Mouse (Mus musculus) midbrain, embryonic 11.5 days (tissue): ENCODE measurements around the gene Gm8439. TPM values are rescaled to one million over a fixed set of nuclear protein-coding genes. Genes with fewer than 3 reads are reported as not detected.

Experiments
- ATAC-seq: fragments of 200-750 bp; cut with Nextera tagmentation; 2 replicates; pipeline ENCODE4 v1.8.0; 2017; ENCODE audit warnings: moderate TSS enrichment, moderate library complexity; ENCODE audit not compliant: low FRiP score
- DNase-seq: peaks from one replicate; pipeline ENCODE4 v3.0.0; 2015; ENCODE audit warnings: low spot score; ENCODE audit errors: missing footprints
- H3K27ac ChIP-seq: fragments of 300-500 bp; sonication (generic); 2 replicates; pipeline ENCODE4 v1.5.1; 2014; ENCODE audit warnings: low read depth, low read length
- H3K27me3 ChIP-seq: fragments of 300-500 bp; sonication (generic); 2 replicates; pipeline ENCODE4 v1.6.1; 2014; ENCODE audit warnings: mild to moderate bottlenecking, low read length, moderate library complexity, mixed read lengths; ENCODE audit not compliant: control insufficient read depth, insufficient read depth
- H3K36me3 ChIP-seq: fragments of 300-500 bp; sonication (generic); 2 replicates; pipeline ENCODE4 v1.6.1; 2014; ENCODE audit warnings: mild to moderate bottlenecking, low read length, moderate library complexity, mixed read lengths; ENCODE audit not compliant: control insufficient read depth, insufficient read depth
- H3K4me1 ChIP-seq: fragments of 300-500 bp; sonication (generic); 2 replicates; pipeline ENCODE4 v1.6.1; 2014; ENCODE audit warnings: low read length; ENCODE audit not compliant: control insufficient read depth, insufficient read depth
- H3K4me2 ChIP-seq: fragments of 300-500 bp; sonication (generic); 2 replicates; pipeline ENCODE4 v1.6.1; 2014; ENCODE audit warnings: mild to moderate bottlenecking, moderate library complexity
- H3K4me3 ChIP-seq: fragments of 300-500 bp; sonication (generic); 2 replicates; pipeline ENCODE4 v1.5.1; 2014; ENCODE audit warnings: low read depth, low read length
- H3K9ac ChIP-seq: fragments of 300-500 bp; sonication (generic); 2 replicates; pipeline ENCODE4 v1.6.1; 2014; ENCODE audit warnings: low read length
- H3K9me3 ChIP-seq: fragments of 300-500 bp; sonication (generic); 2 replicates; pipeline ENCODE4 v1.6.1; 2016; ENCODE audit warnings: low read length; ENCODE audit not compliant: control insufficient read depth
- WGBS: fragments of 180-500 bp; shearing (Covaris S2); extraction: QIAGEN DNeasy Blood & Tissue Kit; methylation state at CpG from one replicate; pipeline ENCODE4 v1.1.7; 2014; 5-methylcytosine and 5-hydroxymethylcytosine counted together
- polyA plus RNA-seq: library from polyadenylated mRNA; unstranded; fragments of >200 nt; fragmentation: Nextera tagmentation; extraction: Ambion mirVana; gene quantifications from 2 replicates; pipeline ENCODE4 v1.2.1, GENCODE M21; 2014

Gm8439 gene
- not detected in 2 replicates for polyA plus RNA-seq

DNA sequence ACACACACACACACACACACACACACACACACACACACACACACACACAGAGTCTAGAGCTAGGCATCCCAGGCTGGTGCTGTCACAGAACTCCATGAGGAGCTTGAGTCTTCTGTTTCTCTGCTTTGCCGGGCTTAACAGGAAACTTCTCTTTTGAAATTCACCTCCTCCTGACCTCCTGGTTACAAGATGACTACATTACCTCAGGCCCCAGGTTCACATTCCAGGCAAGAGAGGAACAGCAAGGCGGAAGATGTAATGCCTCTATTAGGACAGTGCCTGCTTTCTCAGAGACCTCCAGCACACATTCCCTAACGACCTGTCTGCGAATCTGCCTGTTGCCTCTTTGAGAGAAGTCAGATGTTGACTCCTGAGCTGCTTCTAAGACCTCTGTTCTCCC lies at the start of gene Gm8439:
Gene Gm8439, plus strand, starts transcription at position 301 of the 400 bp plus-strand sequence.
- Histone ChIP-seq H3K27ac (no peak within 1 kb of the TSS), H3K27me3 (no peaks in the 10 kb centered on the region), H3K9ac (no peak within 1 kb of the TSS), H3K36me3 (no peaks in the 10 kb centered on the region), H3K4me3 (no peak within 1 kb of the TSS), H3K4me1 (peaks cover 3% of the 10 kb centered on the region; the same call in 1 of the 2 replicates), H3K4me2 (no peak within 1 kb of the TSS), H3K9me3 (no peaks in the 10 kb centered on the region)
- WGBS, result 26% methylated on average over 4 of the region's 4 CpGs
- no peak for ATAC-seq
- DNase-seq, result no peak

DNA sequence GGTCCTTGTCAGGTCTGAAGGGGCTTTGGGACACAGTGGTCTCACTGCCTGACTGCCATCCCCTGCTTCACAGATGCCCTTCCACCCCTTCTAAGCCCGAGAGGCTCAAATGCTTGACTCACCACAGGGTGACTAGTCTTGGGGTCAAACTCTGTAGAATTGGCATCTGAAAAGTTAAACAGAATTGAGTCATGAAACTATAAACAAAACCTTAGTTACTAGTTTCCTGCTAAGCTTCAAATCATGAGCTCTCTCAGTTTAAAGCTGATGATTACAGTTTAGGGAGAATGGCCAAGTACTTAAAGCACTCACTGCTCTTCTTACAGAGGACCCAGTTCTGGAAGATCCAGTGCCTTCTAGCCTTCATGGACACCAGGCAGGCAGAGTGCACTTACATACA lies 43.6 kb upstream of the Gm8439 start:
- ATAC-seq (no peak), DNase-seq (no peak)
- H3K27ac ChIP-seq, result no peak overlapping the region
- no peak overlapping the region for H3K4me2 ChIP-seq
- no peak overlapping the region for H3K4me3 ChIP-seq
- H3K36me3 ChIP-seq, result peaks cover 36% of the 10 kb centered on the region
- H3K4me1 ChIP-seq, result no peaks in the 10 kb centered on the region
- H3K9me3 ChIP-seq, result no peaks in the 10 kb centered on the region
- no peak overlapping the region for H3K9ac ChIP-seq
- WGBS, result 83% methylated on average over 1 of the region's 1 CpGs
- H3K27me3 ChIP-seq, result no peaks in the 10 kb centered on the region

DNA sequence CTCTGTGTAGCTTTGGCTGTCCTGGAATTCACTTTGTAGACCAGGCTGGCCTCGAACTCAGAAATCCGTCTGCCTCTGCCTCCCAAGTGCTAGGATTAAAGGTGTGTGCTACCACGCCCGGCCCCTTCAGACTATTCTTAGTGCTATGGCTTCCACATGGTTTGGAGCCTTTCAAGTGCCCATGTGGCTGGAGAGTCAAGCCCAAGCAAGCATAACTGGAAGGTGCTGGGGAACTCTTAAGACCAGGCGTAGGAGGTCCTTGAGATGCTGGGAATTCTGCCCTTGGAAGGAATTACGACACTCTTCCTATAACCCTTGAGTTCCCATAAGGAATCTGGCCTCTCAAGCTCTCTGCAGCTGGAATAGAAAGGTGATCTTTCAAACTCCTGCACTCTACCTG lies 32.0 kb upstream of the Gm8439 start:
- Histone ChIP-seq H3K9ac (no peak overlapping the region), H3K4me1 (no peaks in the 10 kb centered on the region), H3K4me3 (no peak overlapping the region), H3K27me3 (no peaks in the 10 kb centered on the region), H3K9me3 (no peaks in the 10 kb centered on the region), H3K4me2 (no peak overlapping the region), H3K27ac (no peak overlapping the region), H3K36me3 (peaks cover 39% of the 10 kb centered on the region)
- no peak for DNase-seq
- ATAC-seq, result no peak
- 92% methylated on average over 6 of the region's 6 CpGs for WGBS

DNA sequence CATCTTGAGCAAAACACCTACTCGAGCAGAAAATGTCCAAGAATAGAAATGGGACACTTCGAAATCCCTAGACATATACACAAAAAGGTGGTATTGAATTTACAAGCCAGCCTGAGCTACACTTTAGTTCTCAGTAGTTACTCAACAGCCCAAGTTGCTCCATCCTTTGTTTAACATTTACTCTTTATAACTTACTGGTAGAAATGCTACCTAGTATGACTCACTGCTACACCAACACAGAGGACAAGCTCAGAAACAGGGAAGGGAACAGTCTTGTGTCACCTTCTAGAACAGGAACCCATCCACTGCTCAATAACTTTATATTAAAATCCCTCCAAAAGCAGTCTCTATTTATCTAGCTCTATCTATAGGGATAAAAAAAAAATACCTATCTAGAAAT lies 22.8 kb upstream of the Gm8439 start:
- ATAC-seq (no peak), DNase-seq (no peak)
- Histone ChIP-seq H3K4me2 (no peak overlapping the region), H3K27ac (no peak overlapping the region), H3K4me3 (no peak overlapping the region), H3K27me3 (no peaks in the 10 kb centered on the region), H3K36me3 (peaks cover 6% of the 10 kb centered on the region), H3K9ac (no peak overlapping the region), H3K9me3 (no peaks in the 10 kb centered on the region), H3K4me1 (peaks cover 13% of the 10 kb centered on the region)
- WGBS, result 92% methylated on average over 2 of the region's 2 CpGs

DNA sequence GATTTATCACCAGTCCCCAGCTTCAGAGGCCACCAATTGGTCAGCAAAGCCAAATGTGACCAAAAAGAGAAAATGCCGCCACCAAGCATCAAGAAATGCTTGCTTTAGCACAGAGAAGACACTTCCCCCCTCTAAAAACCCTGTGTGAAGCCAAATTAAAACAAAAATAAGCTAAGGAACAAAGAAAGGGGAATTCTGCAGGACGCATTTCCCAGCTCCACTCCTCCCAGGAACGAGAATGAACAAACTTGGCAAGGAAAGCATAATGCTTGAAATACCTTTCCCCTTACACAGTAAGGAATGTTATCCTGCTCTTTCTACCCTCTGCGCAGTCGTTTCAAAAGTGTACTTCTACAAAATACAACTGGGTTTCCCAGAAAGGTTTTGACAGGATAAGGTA lies 20.5 kb upstream of the Gm8439 start:
- Histone ChIP-seq H3K4me2 (peak overlapping the region; percentile 68; the same call in 1 of the 2 replicates), H3K27ac (no peak overlapping the region), H3K4me1 (peaks cover 15% of the 10 kb centered on the region), H3K27me3 (no peaks in the 10 kb centered on the region), H3K9me3 (no peaks in the 10 kb centered on the region), H3K4me3 (no peak overlapping the region), H3K9ac (peak overlapping the region; percentile 35; the same call in 1 of the 2 replicates), H3K36me3 (no peaks in the 10 kb centered on the region; the same call in none of the 2 replicates)
- DNase-seq, result no peak
- 65% methylated on average over 5 of the region's 5 CpGs for WGBS
- ATAC-seq, result no peak

DNA sequence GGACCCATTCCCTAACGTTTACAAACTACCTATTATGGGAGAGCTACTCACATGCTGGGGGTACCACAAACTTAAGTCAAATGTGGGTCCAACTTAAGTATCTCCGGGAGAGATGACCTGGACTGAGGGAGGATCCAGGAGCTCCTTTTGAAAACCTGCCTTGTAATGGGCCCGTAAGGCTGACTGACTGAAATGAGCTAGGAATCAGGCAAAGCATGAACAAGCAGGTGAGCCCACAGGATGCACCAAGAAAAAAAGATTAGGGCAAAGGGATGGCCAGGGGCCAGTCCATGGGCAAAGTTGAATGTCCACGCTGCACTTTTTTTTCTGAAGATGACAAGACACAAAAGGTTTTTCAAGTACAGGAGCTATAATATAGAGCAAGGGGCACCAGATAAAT lies 19.5 kb upstream of the Gm8439 start:
- Histone ChIP-seq H3K4me2 (peak overlapping the region; percentile 68), H3K4me1 (peaks cover 15% of the 10 kb centered on the region), H3K9me3 (no peaks in the 10 kb centered on the region), H3K27ac (no peak overlapping the region; the same call in 1 of the 2 replicates), H3K4me3 (peak overlapping the region; percentile 76), H3K27me3 (no peaks in the 10 kb centered on the region), H3K9ac (peak overlapping the region; percentile 93), H3K36me3 (no peaks in the 10 kb centered on the region)
- peak; percentile 86 for DNase-seq
- WGBS, result 11% methylated on average over 4 of the region's 4 CpGs
- no peak for ATAC-seq

DNA sequence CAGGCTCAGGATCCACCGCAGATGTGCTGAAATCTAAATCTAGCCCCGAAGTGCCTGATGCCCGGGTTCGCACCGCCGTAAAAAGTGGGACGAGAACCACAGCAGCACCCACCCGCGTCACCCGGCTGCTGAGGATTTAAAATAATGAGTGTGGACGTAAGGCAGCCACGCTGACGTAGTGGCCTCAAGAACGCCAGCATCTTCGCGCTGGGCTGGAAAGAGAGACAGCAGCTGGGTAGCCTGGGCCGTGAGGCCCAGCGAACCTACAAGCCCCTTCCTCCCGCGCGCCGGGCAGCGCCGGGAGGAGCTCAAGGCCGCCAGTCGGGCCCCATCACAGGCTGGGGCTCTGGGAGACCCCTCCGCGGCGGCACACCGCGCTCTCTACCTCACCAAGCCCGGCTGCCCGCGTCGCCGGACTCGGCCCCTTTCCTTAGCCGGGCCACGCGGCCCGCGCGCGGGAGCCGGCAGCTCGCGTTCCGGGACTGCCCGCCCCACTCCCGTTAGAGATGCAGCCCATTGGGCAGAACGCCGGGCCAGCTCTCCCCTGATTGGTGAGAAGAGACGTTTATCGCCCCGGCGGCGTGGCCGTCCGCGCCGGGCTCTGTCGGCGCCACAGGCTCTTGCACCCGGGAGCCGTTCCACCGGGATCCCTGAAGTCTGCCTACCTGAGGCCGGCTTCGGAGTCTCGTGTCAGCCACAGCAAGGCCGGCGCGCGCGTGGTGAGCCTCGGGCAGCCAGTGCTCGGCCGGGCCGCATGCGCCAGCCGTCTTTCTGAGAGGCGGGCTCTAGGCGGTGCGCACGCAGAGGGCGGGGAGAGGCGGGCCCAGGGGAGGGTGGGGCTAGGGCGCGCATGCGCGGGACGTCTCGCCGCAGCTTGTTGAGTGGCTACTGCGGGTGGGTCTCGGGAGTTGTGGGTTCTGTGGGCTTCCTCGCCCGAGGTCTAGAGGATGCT lies 18.8 kb upstream of the Gm8439 start, which contains the start of gene Ctps:
Gene Ctps, minus strand, starts transcription at position 791 of the 952 bp plus-strand sequence.
- under 1% methylated on average over 97 of the region's 97 CpGs for WGBS
- no peaks in the 10 kb centered on the region for H3K9me3 ChIP-seq
- H3K4me1 ChIP-seq, result peaks cover 15% of the 10 kb centered on the region
- H3K4me2 ChIP-seq, result peak within 1 kb of the TSS; percentile 68
- no peaks in the 10 kb centered on the region for H3K27me3 ChIP-seq
- peak within 1 kb of the TSS; percentile 93 for H3K9ac ChIP-seq
- peak within 1 kb of the TSS; percentile 76 for H3K4me3 ChIP-seq
- no peaks in the 10 kb centered on the region for H3K36me3 ChIP-seq
- peak; percentile 97 for ATAC-seq
- peak; percentile 100 for DNase-seq
- H3K27ac ChIP-seq, result peak within 1 kb of the TSS; percentile 89

DNA sequence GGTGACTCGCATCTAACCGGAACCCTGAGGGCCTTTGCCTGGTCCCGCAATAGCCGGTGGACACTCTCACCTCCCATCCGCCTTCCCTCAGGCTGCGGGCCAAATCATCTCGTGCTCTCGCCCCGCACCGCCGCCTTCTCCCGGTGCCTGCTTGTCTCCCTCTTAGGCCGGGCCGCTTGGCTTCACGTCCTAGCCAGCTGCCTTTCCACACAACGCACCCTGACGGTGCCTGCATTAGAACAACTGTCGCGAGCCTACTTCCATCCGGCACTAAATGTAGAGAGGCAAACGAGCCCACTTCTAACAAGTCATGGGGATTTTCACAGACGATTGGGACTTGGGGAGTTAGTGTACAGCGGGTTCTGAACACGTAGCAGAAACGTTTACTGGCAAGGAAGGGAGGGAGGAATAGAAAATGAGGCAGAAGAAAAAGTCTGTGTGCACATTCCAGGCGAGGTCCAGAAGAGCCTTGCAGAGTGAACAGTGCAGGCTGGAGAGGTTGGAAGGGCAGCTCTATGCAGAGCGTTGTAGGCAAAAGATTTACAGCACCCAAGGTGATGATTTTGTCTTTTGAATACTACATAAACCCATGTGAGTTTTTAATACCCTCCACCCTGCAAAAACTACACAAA lies 18.0 kb upstream of the Gm8439 start:
- peak overlapping the region; percentile 68 for H3K4me2 ChIP-seq
- peaks cover 15% of the 10 kb centered on the region for H3K4me1 ChIP-seq
- peak overlapping the region; percentile 76 for H3K4me3 ChIP-seq
- ATAC-seq, result peak; percentile 76
- no peaks in the 10 kb centered on the region for H3K36me3 ChIP-seq
- no peaks in the 10 kb centered on the region for H3K9me3 ChIP-seq
- peak overlapping the region; percentile 93 for H3K9ac ChIP-seq
- H3K27me3 ChIP-seq, result no peaks in the 10 kb centered on the region
- H3K27ac ChIP-seq, result peak overlapping the region; percentile 89
- no peak for DNase-seq
- 2% methylated on average over 27 of the region's 27 CpGs for WGBS

DNA sequence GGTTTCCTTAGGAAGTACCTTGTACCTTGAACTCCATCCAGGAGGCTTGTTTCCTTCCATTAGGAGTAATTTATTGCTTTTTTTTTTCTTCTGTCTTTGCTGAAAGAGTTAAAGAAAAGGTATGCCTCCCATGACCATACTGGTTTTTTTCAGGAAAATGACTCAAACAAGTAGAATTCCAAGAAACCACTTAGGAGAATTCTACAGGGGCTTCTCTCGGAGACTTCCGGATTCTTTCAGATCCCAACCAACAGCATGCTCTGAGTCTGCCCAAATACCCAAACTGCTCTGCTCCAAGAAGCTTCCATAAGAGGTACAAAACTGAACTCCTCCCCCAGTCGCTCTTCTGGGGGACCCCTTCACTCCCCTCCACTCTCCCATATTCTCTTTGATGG lies 17.5 kb upstream of the Gm8439 start:
- Histone ChIP-seq H3K27me3 (no peaks in the 10 kb centered on the region), H3K4me1 (peaks cover 15% of the 10 kb centered on the region), H3K36me3 (no peaks in the 10 kb centered on the region), H3K4me3 (no peak overlapping the region), H3K4me2 (peak overlapping the region; percentile 68), H3K9ac (no peak overlapping the region), H3K9me3 (no peaks in the 10 kb centered on the region), H3K27ac (no peak overlapping the region)
- 73% methylated on average over 3 of the region's 3 CpGs for WGBS
- DNase-seq (no peak), ATAC-seq (no peak)
